Mouse (Mus musculus): ENCODE results near the gene Olfr1181.
"Not testable (repeated sequence)": the region's sequence is repeated elsewhere in the genome, so short reads cannot be mapped to it uniquely, and the experiment has no call there.

Gene Olfr1181

GRCm38 (mm10) chr2:88426071-88426470 lies at the start of gene Olfr1181:
Gene Olfr1181, minus strand, starts transcription at chr2:88426171.
- no peak for DNase-seq

GRCm38 (mm10) chr2:88454567-88454966 lies 28.6 kb upstream of the Olfr1181 start, which contains the start of gene Olfr1183:
Gene Olfr1183, plus strand, starts transcription at chr2:88454867.
- DNase-seq: not testable (repeated sequence)

- no peak for DNase-seq
Measured at GRCm38 (mm10) chr2:88449031-88449430, 23.1 kb upstream of the Olfr1181 start, which contains the start of gene Gm13757. Gene Gm13757, minus strand, starts transcription at chr2:88449131.

- DNase-seq: no peak
Measured at GRCm38 (mm10) chr2:88419051-88419450, 6.9 kb downstream of the Olfr1181 start, which contains the start of gene Olfr1180. Gene Olfr1180, minus strand, starts transcription at chr2:88419151.

- DNase-seq: no peak
Measured at GRCm38 (mm10) chr2:88406353-88406752, 19.6 kb downstream of the Olfr1181 start, which contains the start of gene Olfr1179. Gene Olfr1179, minus strand, starts transcription at chr2:88406453.

- no peak for DNase-seq
Measured at GRCm38 (mm10) chr2:88386762-88387161, 39.2 kb downstream of the Olfr1181 start, which contains the start of gene Olfr1178. Gene Olfr1178, plus strand, starts transcription at chr2:88387062.

All from kidney, adult 9 months (tissue).